Mouse (Mus musculus) limb, embryonic 15.5 days (tissue): Measurements from ENCODE around the gene Pcsk1n. TPM values are rescaled to one million over a fixed set of nuclear protein-coding genes. Genes with fewer than 3 reads are reported as not detected.
A peak's percentile ranks its signal among the peaks of the same experiment; 100 is the strongest.

Source experiments
- ATAC-seq: fragments of 200-750 bp; cut with Nextera tagmentation; 2 replicates; pipeline ENCODE4 v1.8.0; 2017; ENCODE audit warnings: low read depth, moderate TSS enrichment; ENCODE audit not compliant: insufficient number of reproducible peaks, low FRiP score, low TSS enrichment
- H3K27ac ChIP-seq: fragments of 300-500 bp; sonication (generic); 2 replicates; pipeline ENCODE4 v1.5.1; 2015; ENCODE audit warnings: moderate library complexity, mild to moderate bottlenecking, inconsistent platforms
- H3K27me3 ChIP-seq: fragments of 300-500 bp; sonication (generic); 2 replicates; pipeline ENCODE4 v1.6.1; 2015; ENCODE audit warnings: inconsistent platforms
- H3K36me3 ChIP-seq: fragments of 300-500 bp; sonication (generic); 2 replicates; pipeline ENCODE4 v1.6.1; 2015; ENCODE audit warnings: inconsistent platforms
- H3K4me1 ChIP-seq: fragments of 300-500 bp; sonication (generic); 2 replicates; pipeline ENCODE4 v1.6.1; 2015; ENCODE audit warnings: inconsistent platforms
- H3K4me2 ChIP-seq: fragments of 300-500 bp; sonication (generic); 2 replicates; pipeline ENCODE4 v1.6.1; 2015; ENCODE audit warnings: mild to moderate bottlenecking, inconsistent platforms
- H3K4me3 ChIP-seq: fragments of 300-500 bp; sonication (generic); 2 replicates; pipeline ENCODE4 v1.5.1; 2015; ENCODE audit warnings: mild to moderate bottlenecking, inconsistent platforms
- H3K9ac ChIP-seq: fragments of 300-500 bp; sonication (generic); 2 replicates; pipeline ENCODE4 v1.6.1; 2015; ENCODE audit warnings: inconsistent platforms
- H3K9me3 ChIP-seq: fragments of 300-500 bp; sonication (generic); 2 replicates; pipeline ENCODE4 v1.6.1; 2016; ENCODE audit warnings: inconsistent platforms
- WGBS: fragments of 180-500 bp; shearing (Covaris S2); methylation state at CpG from one replicate; pipeline ENCODE4 v1.1.7; 2015; 5-methylcytosine and 5-hydroxymethylcytosine counted together
- polyA plus RNA-seq: library from polyadenylated mRNA; unstranded; fragments of >200 nt; fragmentation: Nextera tagmentation; extraction: Ambion mirVana; gene quantifications from 2 replicates; pipeline ENCODE4 v1.2.1, GENCODE M21; 2015

Pcsk1n gene
- 0.63 and 1.2 TPM in 2 replicates for polyA plus RNA-seq

DNA sequence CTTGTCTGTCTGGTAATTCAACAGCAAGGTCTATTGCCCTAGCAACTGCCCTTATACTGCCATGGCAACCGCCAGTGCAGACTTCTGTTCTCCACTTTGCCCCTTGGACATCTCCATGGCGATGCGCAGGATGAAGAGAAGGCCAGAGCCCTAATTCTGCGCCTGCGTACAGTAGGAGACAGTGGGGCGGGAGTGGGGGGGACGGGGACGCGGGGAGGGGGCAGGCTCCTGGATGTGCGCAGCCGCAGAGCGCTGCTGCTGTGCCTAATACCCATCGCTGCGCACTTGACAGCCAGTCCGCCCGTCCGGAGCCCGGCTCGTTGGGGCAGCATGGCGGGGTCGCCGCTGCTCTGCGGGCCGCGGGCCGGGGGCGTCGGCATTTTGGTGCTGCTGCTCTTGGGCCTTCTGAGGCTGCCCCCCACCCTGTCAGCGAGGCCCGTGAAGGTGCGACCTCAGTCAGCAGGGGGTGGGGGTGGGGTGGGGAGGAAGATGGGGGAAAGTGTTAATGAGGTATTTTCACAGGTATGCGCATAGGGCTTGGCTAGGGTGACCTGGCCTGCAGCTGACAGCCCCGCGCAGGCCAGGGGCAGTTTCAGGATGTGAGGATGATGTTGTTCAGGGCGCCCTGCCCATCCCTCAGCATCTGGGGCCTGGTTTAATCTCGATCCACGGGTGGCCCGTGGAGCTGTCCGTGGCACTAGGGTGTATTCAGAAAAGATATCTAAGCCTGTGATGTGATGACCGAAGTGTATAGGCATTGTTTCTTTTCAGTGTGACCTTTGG lies at the start of gene Pcsk1n:
Gene Pcsk1n (plus strand): TSS at position 222 of the 783 bp plus-strand sequence.
- H3K4me1 ChIP-seq = peaks cover 9% of the 10 kb centered on the region
- no peak within 1 kb of the TSS for H3K9ac ChIP-seq
- peak within 1 kb of the TSS; percentile 37 for H3K4me2 ChIP-seq
- no peak within 1 kb of the TSS for H3K27ac ChIP-seq
- no peaks in the 10 kb centered on the region for H3K36me3 ChIP-seq
- no peak for ATAC-seq
- peak within 1 kb of the TSS; percentile 17; the same call in 1 of the 2 replicates for H3K4me3 ChIP-seq
- WGBS = 20% methylated on average over 24 of the region's 40 CpGs
- H3K27me3 ChIP-seq = peaks cover 57% of the 10 kb centered on the region
- no peaks in the 10 kb centered on the region for H3K9me3 ChIP-seq

- Histone ChIP-seq H3K9me3 (no peaks in the 10 kb centered on the region), H3K27me3 (no peaks in the 10 kb centered on the region)
Observed at GRCm38 (mm10) chrX:7869826-7870225, 49.8 kb upstream of the Pcsk1n start.

DNA sequence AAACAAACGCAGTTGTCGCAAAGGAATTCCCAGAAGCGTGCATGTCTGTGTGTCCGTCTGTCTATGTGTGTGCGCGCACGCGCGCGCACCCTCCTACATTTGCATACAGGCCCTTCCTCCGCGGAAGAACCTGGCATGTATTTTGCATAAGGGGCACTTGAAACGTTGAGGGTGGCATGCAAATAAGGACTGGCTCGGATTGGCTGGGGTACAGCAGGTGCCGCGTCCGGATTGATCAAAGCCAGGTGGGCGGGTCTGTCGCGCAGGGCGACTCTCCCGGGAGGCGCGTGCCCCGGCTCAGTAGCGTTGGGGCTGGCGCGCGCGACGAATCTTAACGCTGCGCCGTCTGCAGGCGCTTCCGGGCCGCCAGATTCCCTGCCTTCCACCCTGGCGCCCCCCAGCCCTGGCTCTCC lies 41.6 kb upstream of the Pcsk1n start, which contains the start of gene Pim2:
Gene Pim2 (plus strand): TSS at position 256 of the 413 bp plus-strand sequence.
- H3K4me2 ChIP-seq = peak within 1 kb of the TSS; percentile 80
- H3K36me3 ChIP-seq = peaks cover 7% of the 10 kb centered on the region; the same call in 1 of the 2 replicates
- 0 out of 2 replicates have a peak within 1 kb of the TSS, but pooled peaks have one; percentile 31 for H3K9ac ChIP-seq
- ATAC-seq = peak; percentile 71
- no peaks in the 10 kb centered on the region for H3K9me3 ChIP-seq
- H3K4me1 ChIP-seq = peaks cover 11% of the 10 kb centered on the region; the same call in 1 of the 2 replicates
- no peaks in the 10 kb centered on the region for H3K27me3 ChIP-seq
- WGBS = 23% methylated on average over 38 of the region's 38 CpGs
- no peak within 1 kb of the TSS for H3K27ac ChIP-seq
- peak within 1 kb of the TSS; percentile 44 for H3K4me3 ChIP-seq

More at GRCm38 (mm10) chrX:7869826-7870225, 49.8 kb upstream of the Pcsk1n start:
- Histone ChIP-seq H3K27ac (no peak overlapping the region), H3K4me1 (no peaks in the 10 kb centered on the region), H3K4me3 (no peak overlapping the region), H3K4me2 (no peak overlapping the region), H3K36me3 (peaks cover 23% of the 10 kb centered on the region; the same call in 1 of the 2 replicates), H3K9ac (no peak overlapping the region)
- 45% methylated on average over 3 of the region's 3 CpGs for WGBS
- ATAC-seq = no peak

- H3K36me3 ChIP-seq = 0 out of 2 replicates have a peak, but pooled peaks cover 6% of the 10 kb centered on the region
- H3K9ac ChIP-seq = 0 out of 2 replicates have a peak overlapping the region, but pooled peaks have one; percentile 31
- ATAC-seq = no peak
- H3K27ac ChIP-seq = no peak overlapping the region
- no peaks in the 10 kb centered on the region for H3K27me3 ChIP-seq
- H3K4me3 ChIP-seq = peak overlapping the region; percentile 44
- peak overlapping the region; percentile 80 for H3K4me2 ChIP-seq
- peaks cover 11% of the 10 kb centered on the region; the same call in 1 of the 2 replicates for H3K4me1 ChIP-seq
- H3K9me3 ChIP-seq = no peaks in the 10 kb centered on the region
- 22% methylated on average over 21 of the region's 21 CpGs for WGBS
Observed at GRCm38 (mm10) chrX:7878495-7878894, 41.1 kb upstream of the Pcsk1n start.

GRCm38 (mm10) chrX:7879819-7880218 lies 39.8 kb upstream of the Pcsk1n start:
- Histone ChIP-seq H3K4me3 (no peak overlapping the region), H3K27ac (no peak overlapping the region), H3K4me2 (peak overlapping the region; percentile 31), H3K9me3 (no peaks in the 10 kb centered on the region), H3K36me3 (0 out of 2 replicates have a peak, but pooled peaks cover 2% of the 10 kb centered on the region), H3K9ac (no peak overlapping the region), H3K27me3 (no peaks in the 10 kb centered on the region), H3K4me1 (peaks cover 11% of the 10 kb centered on the region; the same call in 1 of the 2 replicates)
- no peak for ATAC-seq
- WGBS = 21% methylated on average over 11 of the region's 11 CpGs

DNA sequence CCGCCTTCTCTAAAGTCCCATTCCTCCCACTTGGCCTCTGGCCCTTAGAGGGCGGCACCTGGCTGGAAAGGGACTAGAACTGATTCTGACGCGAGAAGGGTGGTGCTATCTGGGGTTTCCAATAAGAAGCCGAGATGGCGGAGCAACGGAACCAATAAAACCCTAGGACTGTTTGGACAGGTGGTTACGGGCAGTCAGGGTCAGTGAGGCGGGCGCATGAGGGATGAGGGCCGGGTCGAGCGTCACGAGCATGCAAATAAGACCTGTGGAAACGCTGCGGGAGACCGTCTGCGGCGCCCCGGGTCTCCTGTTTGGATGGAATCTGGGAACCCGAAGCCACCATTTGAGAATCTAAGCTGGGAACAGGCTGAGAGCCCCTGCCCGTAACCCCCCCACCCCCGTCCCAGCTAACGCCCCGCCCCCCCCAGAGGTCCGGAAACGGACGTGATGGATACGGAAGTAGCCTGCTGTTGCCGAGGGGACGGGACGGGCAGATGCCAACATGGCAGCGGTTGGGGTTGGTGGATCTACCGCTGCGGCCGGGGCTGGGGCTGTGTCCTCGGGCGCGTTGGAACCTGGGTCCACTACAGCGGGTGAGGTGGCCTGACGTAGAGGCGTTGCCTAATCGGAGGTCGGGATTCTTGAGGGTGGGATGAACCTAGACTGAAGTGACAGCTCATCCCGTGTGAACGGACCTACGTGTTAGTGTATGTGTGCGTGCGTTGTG lies 35.6 kb upstream of the Pcsk1n start, which contains the start of gene Slc35a2:
Gene Slc35a2 (plus strand): TSS at position 188 of the 727 bp plus-strand sequence.
- ATAC-seq = peak; percentile 90
- WGBS = 19% methylated on average over 49 of the region's 49 CpGs
- H3K36me3 ChIP-seq = peaks cover 6% of the 10 kb centered on the region; the same call in 1 of the 2 replicates

DNA sequence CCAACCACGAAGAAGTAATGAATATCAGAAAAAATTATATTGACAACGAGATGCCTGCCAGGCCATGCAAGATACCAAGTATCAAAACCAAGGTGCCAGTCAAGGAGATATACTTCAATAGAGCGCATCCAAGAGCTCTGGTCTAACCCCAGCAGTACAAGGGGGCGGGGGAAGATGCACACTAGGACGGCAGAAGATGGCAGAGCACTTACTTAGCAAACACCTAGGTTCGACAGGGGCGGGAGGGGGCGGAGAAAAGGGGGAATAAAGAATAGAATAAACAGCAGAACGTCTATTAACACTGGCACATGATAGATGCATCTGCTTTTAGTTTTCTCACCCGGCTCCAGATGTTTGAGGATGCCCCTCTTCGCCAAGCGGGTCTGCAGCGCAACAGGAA lies 21.4 kb upstream of the Pcsk1n start:
- H3K27ac ChIP-seq = 0 out of 2 replicates have a peak overlapping the region, but pooled peaks have one; percentile 85
- peak overlapping the region; percentile 48 for H3K4me2 ChIP-seq
- no peaks in the 10 kb centered on the region for H3K27me3 ChIP-seq
- ATAC-seq = no peak
- WGBS = 28% methylated on average over 13 of the region's 13 CpGs
- no peaks in the 10 kb centered on the region for H3K9me3 ChIP-seq
- peaks cover 29% of the 10 kb centered on the region for H3K36me3 ChIP-seq
- H3K9ac ChIP-seq = no peak overlapping the region
- 0 out of 2 replicates have a peak, but pooled peaks cover 6% of the 10 kb centered on the region for H3K4me1 ChIP-seq
- peak overlapping the region; percentile 56 for H3K4me3 ChIP-seq

More for the DNA sequence above, 35.6 kb upstream of the Pcsk1n start, which contains the start of gene Slc35a2:
- Histone ChIP-seq H3K9me3 (no peaks in the 10 kb centered on the region), H3K9ac (0 out of 2 replicates have a peak within 1 kb of the TSS, but pooled peaks have one; percentile 20), H3K4me3 (peak within 1 kb of the TSS; percentile 57), H3K27me3 (no peaks in the 10 kb centered on the region), H3K4me1 (peaks cover 3% of the 10 kb centered on the region; the same call in 1 of the 2 replicates), H3K27ac (peak within 1 kb of the TSS; percentile 89), H3K4me2 (peak within 1 kb of the TSS; percentile 47)

DNA sequence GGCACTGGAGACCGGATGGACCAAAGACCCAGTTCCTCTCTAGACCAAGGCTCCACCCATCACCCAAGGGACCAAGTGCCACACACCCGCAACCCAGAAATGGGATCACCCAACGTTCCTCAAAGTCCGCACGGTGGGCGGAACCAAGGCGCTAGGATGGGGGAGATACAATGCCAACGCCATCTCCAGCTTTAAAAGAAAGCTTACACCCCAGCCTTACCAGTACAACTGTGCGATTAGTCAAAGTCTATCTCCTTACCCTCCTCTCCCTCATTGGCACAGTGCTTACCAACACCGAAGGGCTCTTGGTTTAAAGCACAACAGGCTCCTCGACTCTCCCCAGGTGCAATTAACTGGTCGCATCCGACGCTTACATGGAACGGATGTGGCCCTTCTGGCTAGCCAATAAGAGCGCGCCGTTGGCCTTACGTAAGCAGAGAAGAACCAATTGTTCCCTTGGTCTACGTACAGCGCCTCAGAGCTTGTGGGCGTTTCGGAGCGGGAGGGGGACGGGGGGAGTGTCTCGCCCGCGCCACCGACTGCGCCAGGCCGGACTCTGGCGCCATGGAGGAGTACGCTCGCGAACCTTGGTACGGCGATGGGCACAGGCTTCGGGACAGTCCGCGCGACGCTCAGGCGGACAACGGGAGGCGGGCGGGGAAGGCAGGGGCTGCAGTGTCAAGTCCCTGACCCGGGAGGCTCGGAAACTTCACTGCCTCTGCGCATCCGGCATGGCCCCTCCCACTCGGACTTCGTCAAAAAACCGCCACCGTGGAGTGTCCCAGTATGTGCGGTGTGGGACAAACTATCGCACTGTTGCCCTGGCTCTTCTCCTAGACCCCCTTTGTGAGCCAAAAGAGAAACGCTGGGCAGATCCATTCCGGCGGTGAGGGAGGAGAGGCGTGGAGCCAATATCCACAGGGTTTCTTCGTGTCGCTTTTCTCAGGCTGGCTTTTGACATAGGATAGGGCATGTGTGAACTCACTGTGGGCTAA lies 20.4 kb upstream of the Pcsk1n start, which contains the start of the genes Pqbp1 and Timm17b:
Gene Pqbp1 (minus strand): TSS at position 390 of the 995 bp plus-strand sequence.
Gene Timm17b (plus strand): TSS at position 478 of the 995 bp plus-strand sequence.
- Histone ChIP-seq H3K4me3 (peak within 1 kb of the TSS; percentile 56), H3K36me3 (peaks cover 22% of the 10 kb centered on the region), H3K27ac (peak within 1 kb of the TSS; percentile 85), H3K27me3 (no peaks in the 10 kb centered on the region), H3K9me3 (no peaks in the 10 kb centered on the region), H3K4me1 (0 out of 2 replicates have a peak, but pooled peaks cover 6% of the 10 kb centered on the region), H3K4me2 (peak within 1 kb of the TSS; percentile 48), H3K9ac (peak within 1 kb of the TSS; percentile 47)
- peak; percentile 97 for ATAC-seq
- WGBS = 15% methylated on average over 59 of the region's 62 CpGs

- Histone ChIP-seq H3K4me1 (0 out of 2 replicates have a peak, but pooled peaks cover 6% of the 10 kb centered on the region), H3K27ac (no peak overlapping the region), H3K9ac (no peak overlapping the region), H3K9me3 (no peaks in the 10 kb centered on the region), H3K4me2 (no peak overlapping the region), H3K27me3 (no peaks in the 10 kb centered on the region), H3K36me3 (peaks cover 16% of the 10 kb centered on the region; the same call in 1 of the 2 replicates), H3K4me3 (no peak overlapping the region)
- WGBS = 91% methylated on average over 5 of the region's 5 CpGs
- no peak for ATAC-seq
Observed at GRCm38 (mm10) chrX:7904441-7904840, 15.2 kb upstream of the Pcsk1n start.

GRCm38 (mm10) chrX:7907735-7908134 lies 11.9 kb upstream of the Pcsk1n start, which contains the start of gene Gm10491:
Gene Gm10491, minus strand, starts transcription at chrX:7907835.
- no peaks in the 10 kb centered on the region for H3K9me3 ChIP-seq
- no peaks in the 10 kb centered on the region for H3K4me1 ChIP-seq
- no peaks in the 10 kb centered on the region for H3K27me3 ChIP-seq
- H3K9ac ChIP-seq = no peak within 1 kb of the TSS
- H3K4me3 ChIP-seq = no peak within 1 kb of the TSS
- ATAC-seq = no peak
- H3K27ac ChIP-seq = no peak within 1 kb of the TSS
- 81% methylated on average over 5 of the region's 5 CpGs for WGBS
- H3K36me3 ChIP-seq = peaks cover 13% of the 10 kb centered on the region; the same call in 1 of the 2 replicates
- H3K4me2 ChIP-seq = no peak within 1 kb of the TSS
